Mouse (Mus musculus) liver, embryonic 14.5 days (tissue): Measurements from ENCODE around the gene Tmem63c. TPM values are rescaled to one million over a fixed set of nuclear protein-coding genes. Genes with fewer than 3 reads are reported as not detected.

Source experiments
- ATAC-seq: fragments of 200-750 bp; cut with Nextera tagmentation; 2 replicates; pipeline ENCODE4 v1.8.0; 2017; ENCODE audit warnings: moderate number of reproducible peaks, mild to moderate bottlenecking, moderate library complexity; ENCODE audit not compliant: insufficient read depth
- DNase-seq, 3 experiments: peaks; one replicate each; pipeline ENCODE4 v3.0.0-alpha.2; 2012 to 2013; ENCODE audit warnings: low read depth in 3 of 3, low spot score in 3 of 3
- H3K27ac ChIP-seq: fragments of 300-500 bp; sonication (generic); 2 replicates; pipeline ENCODE4 v1.5.1; 2014; ENCODE audit warnings: moderate library complexity, mild to moderate bottlenecking, control low read depth, inconsistent platforms
- H3K27me3 ChIP-seq: fragments of 300-500 bp; sonication (generic); 2 replicates; pipeline ENCODE4 v1.6.1; 2014; ENCODE audit warnings: mild to moderate bottlenecking, low read length, moderate library complexity; ENCODE audit not compliant: control insufficient read depth, insufficient read depth
- H3K36me3 ChIP-seq: fragments of 300-500 bp; sonication (generic); replicated peaks from 2 replicates; pipeline ENCODE4 v1.6.1; 2014; ENCODE audit warnings: low read depth; ENCODE audit not compliant: control insufficient read depth, insufficient read depth
- H3K4me1 ChIP-seq, 2 experiments: fragments of 200-500 bp in 1 of 2; fragments of 300-500 bp in 1 of 2; sonication (generic) in 1 of 2; replicated peaks; 2 replicates each; pipeline ENCODE4 v1.6.1; 2012 to 2014; ENCODE audit warnings: antibody characterized with exemption in 1 of 2, inconsistent platforms in 1 of 2, low read length in 1 of 2; ENCODE audit not compliant: control insufficient read depth in 2 of 2, insufficient read depth in 2 of 2
- H3K4me2 ChIP-seq: fragments of 300-500 bp; sonication (generic); 2 replicates; pipeline ENCODE4 v1.6.1; 2014; ENCODE audit warnings: low read depth, mild to moderate bottlenecking, control low read depth, moderate library complexity
- H3K4me3 ChIP-seq, 2 experiments: fragments of 200-500 bp in 1 of 2; fragments of 300-500 bp in 1 of 2; sonication (generic) in 1 of 2; 2 replicates each; pipeline ENCODE4 v1.5.1; 2012 to 2014; ENCODE audit warnings: low read depth in 2 of 2, low read length in 2 of 2, mild to moderate bottlenecking in 2 of 2, control low read depth in 1 of 2, inconsistent platforms in 1 of 2, moderate library complexity in 1 of 2; ENCODE audit not compliant: insufficient read depth in 1 of 2
- H3K9ac ChIP-seq: fragments of 300-500 bp; sonication (generic); replicated peaks from 2 replicates; pipeline ENCODE4 v1.6.1; 2014; ENCODE audit warnings: mild to moderate bottlenecking, control low read depth, moderate library complexity
- H3K9me3 ChIP-seq: fragments of 300-500 bp; sonication (generic); 2 replicates; pipeline ENCODE4 v1.6.1; 2016; ENCODE audit warnings: low read length, mixed read lengths; ENCODE audit not compliant: control insufficient read depth
- CTCF ChIP-seq: IDR thresholded peaks from 2 replicates; pipeline ENCODE4 v1.5.1; 2016; ENCODE audit warnings: antibody characterized with exemption, low read depth, control low read depth
- EP300 ChIP-seq: IDR thresholded peaks from 2 replicates; pipeline ENCODE4 v1.6.1; 2016; ENCODE audit warnings: antibody characterized with exemption, low read depth
- WGBS: fragments of 180-500 bp; shearing (Covaris S2); extraction: QIAGEN DNeasy Blood & Tissue Kit; methylation state at CpG from one replicate; pipeline ENCODE4 v1.1.7; 2014; ENCODE audit not compliant: insufficient replicate concordance; 5-methylcytosine and 5-hydroxymethylcytosine counted together
- polyA plus RNA-seq, 2 experiments: library from polyadenylated mRNA; depleted of rRNA in 1 of 2; stranded (reverse) in 1 of 2; unstranded in 1 of 2; fragments of >200 nt; fragmentation: Nextera tagmentation in 1 of 2; extraction: Ambion mirVana in 1 of 2; gene quantifications; 2 replicates each; pipeline versions ENCODE4 v1.2.1 to v1.2.3; 2012 to 2014

Tmem63c gene
- polyA plus RNA-seq, 2 experiments: not detected

- Histone ChIP-seq H3K4me2 (no peak overlapping the region), H3K9me3 (no peaks in the 10 kb centered on the region), H3K4me3 (no peak overlapping the region), H3K9ac (no peak overlapping the region), H3K27me3 (no peaks in the 10 kb centered on the region), H3K4me1 (no peaks in the 10 kb centered on the region), H3K36me3 (no peaks in the 10 kb centered on the region), H3K27ac (no peak overlapping the region)
- no peak for DNase-seq
- WGBS: 43% methylated on average over 2 of the region's 2 CpGs
- ATAC-seq: no peak
- TF ChIP-seq EP300 (no peak), CTCF (no peak)
Observed at GRCm38 (mm10) chr12:87091916-87092315, 70.8 kb downstream of the Tmem63c start.

DNA sequence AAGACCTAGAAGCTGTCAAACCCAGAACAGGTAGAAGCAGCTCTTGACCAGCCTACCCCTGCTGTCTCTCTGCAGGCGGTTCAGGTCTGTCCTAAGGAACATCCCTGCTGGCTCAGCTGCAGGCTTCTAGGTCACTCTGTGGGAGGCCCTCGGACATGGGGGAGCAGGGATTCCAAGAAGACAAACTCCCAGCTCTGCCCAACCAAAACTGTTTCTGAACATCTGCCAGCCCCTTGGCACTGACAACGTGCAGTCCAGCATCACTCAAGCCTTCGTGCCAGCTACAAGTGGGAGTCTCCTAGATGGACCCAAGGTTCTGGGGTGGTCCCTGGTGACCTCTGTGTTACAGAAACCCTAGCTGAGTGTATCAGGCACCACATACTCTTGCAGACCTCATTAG lies 72.1 kb downstream of the Tmem63c start:
- no peak for TF ChIP-seq EP300
- TF ChIP-seq CTCF: no peak
- H3K9ac ChIP-seq: no peak overlapping the region
- H3K27me3 ChIP-seq: no peaks in the 10 kb centered on the region
- no peaks in the 10 kb centered on the region for H3K4me1 ChIP-seq
- no peaks in the 10 kb centered on the region for H3K9me3 ChIP-seq
- WGBS: 76% methylated on average over 4 of the region's 4 CpGs
- DNase-seq: no peak
- no peak for ATAC-seq
- no peak overlapping the region for H3K4me2 ChIP-seq
- H3K4me3 ChIP-seq: no peak overlapping the region
- no peak overlapping the region for H3K27ac ChIP-seq
- H3K36me3 ChIP-seq: no peaks in the 10 kb centered on the region

DNA sequence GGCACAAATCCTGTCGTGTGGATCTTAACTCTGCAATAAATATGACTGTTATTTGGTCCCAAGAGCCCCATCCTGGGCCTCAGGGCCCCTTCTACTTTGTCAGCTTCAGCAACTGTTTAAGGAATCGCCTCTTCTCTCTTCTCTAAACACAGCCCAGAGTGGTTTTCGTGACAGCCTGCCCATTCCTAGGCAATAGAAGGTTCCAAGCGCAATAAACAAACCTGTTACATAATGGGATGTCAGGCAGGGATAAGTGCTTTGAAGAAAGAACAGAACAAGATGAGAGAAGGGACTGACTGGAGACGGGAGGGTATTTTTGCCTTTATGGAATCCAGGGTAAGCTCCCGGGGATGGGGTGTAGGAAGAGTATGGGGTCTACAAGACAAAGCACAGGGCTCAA lies 72.5 kb downstream of the Tmem63c start:
- Histone ChIP-seq H3K27ac (no peak overlapping the region), H3K36me3 (no peaks in the 10 kb centered on the region), H3K27me3 (no peaks in the 10 kb centered on the region), H3K9ac (no peak overlapping the region), H3K4me1 (no peaks in the 10 kb centered on the region), H3K4me2 (no peak overlapping the region), H3K4me3 (no peak overlapping the region), H3K9me3 (no peaks in the 10 kb centered on the region)
- TF ChIP-seq EP300 (no peak), CTCF (no peak)
- 43% methylated on average over 6 of the region's 6 CpGs for WGBS
- no peak for DNase-seq
- no peak for ATAC-seq

DNA sequence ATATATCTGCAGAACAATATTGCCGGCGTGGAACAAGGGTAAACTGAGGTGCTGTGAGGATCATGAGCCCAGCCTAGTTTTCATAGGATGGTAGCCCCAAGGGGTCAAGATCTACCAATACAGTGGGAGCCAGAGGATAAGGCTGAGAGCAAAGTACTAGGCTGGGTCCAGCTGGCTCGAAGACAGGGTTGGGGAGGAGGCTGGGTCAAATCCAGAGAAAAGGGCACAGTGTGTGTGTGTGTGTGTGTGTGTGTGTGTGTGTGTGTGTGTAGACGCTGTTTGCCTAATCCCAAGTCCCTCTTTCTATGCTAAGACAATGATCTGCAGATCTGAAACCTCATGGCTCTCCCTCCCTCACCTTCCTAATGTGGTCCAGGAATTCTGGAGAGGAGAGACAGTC lies 79.2 kb downstream of the Tmem63c start:
- ATAC-seq: no peak
- Histone ChIP-seq H3K9ac (no peak overlapping the region), H3K4me2 (no peak overlapping the region), H3K9me3 (no peaks in the 10 kb centered on the region), H3K36me3 (no peaks in the 10 kb centered on the region), H3K27ac (no peak overlapping the region), H3K27me3 (peaks cover 8% of the 10 kb centered on the region), H3K4me1 (no peaks in the 10 kb centered on the region), H3K4me3 (no peak overlapping the region)
- WGBS: 62% methylated on average over 4 of the region's 4 CpGs
- no peak for TF ChIP-seq CTCF
- TF ChIP-seq EP300: no peak
- no peak for DNase-seq

DNA sequence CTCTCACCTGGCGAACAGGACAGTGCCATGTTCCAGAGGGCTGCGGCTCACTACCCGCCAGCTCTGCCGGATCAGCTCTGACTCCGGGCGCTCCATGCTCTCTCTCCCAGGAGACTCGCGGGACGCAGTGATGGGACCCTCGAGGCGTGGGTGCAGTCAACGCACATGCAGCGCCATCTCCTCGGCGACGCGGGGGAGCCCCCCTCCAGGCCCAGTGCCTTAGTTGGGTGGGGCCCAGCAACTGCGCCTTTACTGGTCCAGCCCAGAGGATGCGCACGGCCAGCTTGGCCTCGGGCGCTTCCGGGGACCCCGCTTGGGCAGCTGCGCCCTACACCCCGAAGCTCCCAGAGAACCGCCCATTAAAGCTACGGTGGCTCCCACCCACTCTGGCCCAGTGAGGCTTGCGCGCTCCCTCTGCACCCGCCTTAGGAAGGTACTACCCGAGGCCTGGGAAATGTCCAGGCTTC lies 81.1 kb downstream of the Tmem63c start, which contains the start of gene Ngb:
Gene Ngb (minus strand): TSS at position 375 of the 467 bp plus-strand sequence.
- H3K9ac ChIP-seq: no peak within 1 kb of the TSS
- no peaks in the 10 kb centered on the region for H3K4me1 ChIP-seq
- WGBS: 11% methylated on average over 32 of the region's 32 CpGs
- no peaks in the 10 kb centered on the region for H3K36me3 ChIP-seq
- DNase-seq (no peak), ATAC-seq (no peak)
- H3K27ac ChIP-seq: no peak within 1 kb of the TSS
- TF ChIP-seq EP300 (no peak), CTCF (no peak)
- H3K9me3 ChIP-seq: no peaks in the 10 kb centered on the region
- peaks cover 8% of the 10 kb centered on the region for H3K27me3 ChIP-seq
- no peak within 1 kb of the TSS for H3K4me3 ChIP-seq
- no peak within 1 kb of the TSS for H3K4me2 ChIP-seq
